Mouse (Mus musculus): ENCODE results near the gene Nsg2.
A peak's percentile ranks its signal among the peaks of the same experiment; 100 is the strongest.

The Nsg2 gene

GRCm38 (mm10) chr11:32011867-32012603 lies 11.8 kb downstream of the Nsg2 start:
- peak; percentile 84 for DNase-seq (ENCODE audit: low read depth, low spot score)

- peak; percentile 44 for DNase-seq (ENCODE audit: low read depth, low spot score)
Measured at GRCm38 (mm10) chr11:32013014-32013427, 12.8 kb downstream of the Nsg2 start.

- DNase-seq (ENCODE audit: low read depth, low spot score) = peak; percentile 45
Measured at GRCm38 (mm10) chr11:32013561-32013960, 13.3 kb downstream of the Nsg2 start.

- no peak for DNase-seq (ENCODE audit: low read depth, low spot score)
Measured at GRCm38 (mm10) chr11:32018201-32018600, 17.9 kb downstream of the Nsg2 start.

GRCm38 (mm10) chr11:32020031-32020965 lies 20.0 kb downstream of the Nsg2 start:
- peak; percentile 81 for DNase-seq (ENCODE audit: low read depth, low spot score)

- no peak for DNase-seq (ENCODE audit: low read depth, low spot score)
Measured at GRCm38 (mm10) chr11:32026634-32027033, 26.4 kb downstream of the Nsg2 start.

- peak; percentile 44 for DNase-seq (ENCODE audit: low read depth, low spot score)
Measured at GRCm38 (mm10) chr11:32027474-32028342, 27.4 kb downstream of the Nsg2 start.

GRCm38 (mm10) chr11:32028605-32029004 lies 28.3 kb downstream of the Nsg2 start:
- DNase-seq (ENCODE audit: low read depth, low spot score) = no peak

- DNase-seq (ENCODE audit: low read depth, low spot score) = no peak
Measured at GRCm38 (mm10) chr11:32029356-32029755, 29.1 kb downstream of the Nsg2 start.

- no peak for DNase-seq (ENCODE audit: low read depth, low spot score)
Measured at GRCm38 (mm10) chr11:32031396-32031795, 31.1 kb downstream of the Nsg2 start.

- no peak for DNase-seq (ENCODE audit: low read depth, low spot score)
Measured at GRCm38 (mm10) chr11:32032053-32032452, 31.8 kb downstream of the Nsg2 start.

- no peak for DNase-seq (ENCODE audit: low read depth, low spot score)
Measured at GRCm38 (mm10) chr11:32035831-32036230, 35.6 kb downstream of the Nsg2 start.

GRCm38 (mm10) chr11:32039656-32040055 lies 39.4 kb downstream of the Nsg2 start:
- peak; percentile 76 for DNase-seq (ENCODE audit: low read depth, low spot score)

- no peak for DNase-seq (ENCODE audit: low read depth, low spot score)
Measured at GRCm38 (mm10) chr11:32057389-32057788, 57.1 kb downstream of the Nsg2 start.

- DNase-seq (ENCODE audit: low read depth, low spot score) = no peak
Measured at GRCm38 (mm10) chr11:32057861-32058260, 57.6 kb downstream of the Nsg2 start.

GRCm38 (mm10) chr11:32061020-32061419 lies 60.8 kb downstream of the Nsg2 start:
- DNase-seq (ENCODE audit: low read depth, low spot score) = no peak

GRCm38 (mm10) chr11:32061874-32062273 lies 61.6 kb downstream of the Nsg2 start:
- DNase-seq (ENCODE audit: low read depth, low spot score) = peak; percentile 90

- DNase-seq (ENCODE audit: low read depth, low spot score) = no peak
Measured at GRCm38 (mm10) chr11:32063775-32064510, 63.7 kb downstream of the Nsg2 start.

GRCm38 (mm10) chr11:32064511-32064862 lies 64.2 kb downstream of the Nsg2 start:
- no peak for DNase-seq (ENCODE audit: low read depth, low spot score)

- no peak for DNase-seq (ENCODE audit: low read depth, low spot score)
Measured at GRCm38 (mm10) chr11:32068736-32069490, 68.7 kb downstream of the Nsg2 start.

Data from CD4-positive, CD25-positive, alpha-beta regulatory T cell, adult 2 months (primary cell).